Mouse (Mus musculus) midbrain, embryonic 16.5 days (tissue): Measurements from ENCODE around the gene Cd4. TPM values are rescaled to one million over a fixed set of nuclear protein-coding genes. Genes with fewer than 3 reads are reported as not detected.

ENCODE experiments used
- ATAC-seq: fragments of 200-750 bp; cut with Nextera tagmentation; 2 replicates; pipeline ENCODE4 v1.8.0; 2017; ENCODE audit warnings: moderate TSS enrichment
- H3K27ac ChIP-seq: fragments of 300-500 bp; sonication (generic); 2 replicates; pipeline ENCODE4 v1.5.1; 2014; ENCODE audit warnings: mild to moderate bottlenecking, low read length, mixed read lengths
- H3K27me3 ChIP-seq: fragments of 300-500 bp; sonication (generic); 2 replicates; pipeline ENCODE4 v1.6.1; 2014; ENCODE audit warnings: low read depth, low read length, mixed read lengths; ENCODE audit not compliant: control insufficient read depth, insufficient read depth
- H3K36me3 ChIP-seq: fragments of 300-500 bp; sonication (generic); 2 replicates; pipeline ENCODE4 v1.6.1; 2014; ENCODE audit warnings: mild to moderate bottlenecking, low read length, moderate library complexity, mixed read lengths; ENCODE audit not compliant: control insufficient read depth, insufficient read depth
- H3K4me1 ChIP-seq: fragments of 300-500 bp; sonication (generic); 2 replicates; pipeline ENCODE4 v1.6.1; 2014; ENCODE audit warnings: mild to moderate bottlenecking, low read length, mixed read lengths; ENCODE audit not compliant: control insufficient read depth, insufficient read depth
- H3K4me2 ChIP-seq: fragments of 300-500 bp; sonication (generic); 2 replicates; pipeline ENCODE4 v1.6.1; 2014; ENCODE audit warnings: mild to moderate bottlenecking, low read length, mixed read lengths
- H3K4me3 ChIP-seq: fragments of 300-500 bp; sonication (generic); 2 replicates; pipeline ENCODE4 v1.5.1; 2014; ENCODE audit warnings: low read depth, mild to moderate bottlenecking, low read length, moderate library complexity, mixed read lengths
- H3K9ac ChIP-seq: fragments of 300-500 bp; sonication (generic); 2 replicates; pipeline ENCODE4 v1.6.1; 2014; ENCODE audit warnings: low read depth, low read length, mixed read lengths
- H3K9me3 ChIP-seq: fragments of 300-500 bp; sonication (generic); replicated peaks from 2 replicates; pipeline ENCODE4 v1.6.1; 2014; ENCODE audit warnings: mild to moderate bottlenecking, low read length, mixed read lengths; ENCODE audit not compliant: control insufficient read depth, poor library complexity, severe bottlenecking
- WGBS: fragments of 180-500 bp; shearing (Covaris S2); extraction: QIAGEN DNeasy Blood & Tissue Kit; methylation state at CpG from one replicate; pipeline ENCODE4 v1.1.7; 2014; 5-methylcytosine and 5-hydroxymethylcytosine counted together
- polyA plus RNA-seq: library from polyadenylated mRNA; unstranded; fragments of >200 nt; fragmentation: Nextera tagmentation; extraction: Ambion mirVana; gene quantifications from 2 replicates; pipeline ENCODE4 v1.2.1, GENCODE M21; 2015

Gene Cd4
- polyA plus RNA-seq, 1 experiment from 2014 or later: 0.11 TPM

GRCm38 (mm10) chr6:124866560-124866959 lies 21.5 kb downstream of the Cd4 start:
- 49% methylated on average over 6 of the region's 7 CpGs for WGBS
- Histone ChIP-seq H3K27me3 (no peaks in the 10 kb centered on the region), H3K4me3 (no peak overlapping the region), H3K9ac (peak overlapping the region; percentile 20; the same call in 1 of the 2 replicates), H3K27ac (no peak overlapping the region), H3K36me3 (no peaks in the 10 kb centered on the region), H3K9me3 (no peaks in the 10 kb centered on the region), H3K4me1 (peaks cover 26% of the 10 kb centered on the region), H3K4me2 (no peak overlapping the region)
- no peak for ATAC-seq

GRCm38 (mm10) chr6:124865766-124866362 lies 22.2 kb downstream of the Cd4 start:
- Histone ChIP-seq H3K27ac (no peak overlapping the region), H3K9me3 (no peaks in the 10 kb centered on the region), H3K9ac (peak overlapping the region; percentile 6), H3K27me3 (no peaks in the 10 kb centered on the region), H3K4me3 (no peak overlapping the region), H3K4me1 (peaks cover 33% of the 10 kb centered on the region), H3K36me3 (peaks cover 3% of the 10 kb centered on the region; the same call in 1 of the 2 replicates), H3K4me2 (no peak overlapping the region)
- no peak for ATAC-seq
- whole genome bisulfite sequencing: 51% methylated on average over 18 of the region's 18 CpGs

- Histone ChIP-seq H3K9ac (peak within 1 kb of the TSS; percentile 94), H3K27ac (peak within 1 kb of the TSS; percentile 97), H3K27me3 (no peaks in the 10 kb centered on the region), H3K36me3 (peaks cover 5% of the 10 kb centered on the region; the same call in 1 of the 2 replicates), H3K4me2 (peak within 1 kb of the TSS; percentile 72), H3K4me3 (peak within 1 kb of the TSS; percentile 68), H3K9me3 (no peaks in the 10 kb centered on the region), H3K4me1 (peaks cover 48% of the 10 kb centered on the region)
- ATAC-seq: peak; percentile 70
- WGBS: under 1% methylated on average over 33 of the region's 43 CpGs
Measured at GRCm38 (mm10) chr6:124863658-124864298, 24.2 kb downstream of the Cd4 start, which contains the start of gene Gpr162. Gene Gpr162, minus strand, starts transcription at chr6:124863983.

DNA sequence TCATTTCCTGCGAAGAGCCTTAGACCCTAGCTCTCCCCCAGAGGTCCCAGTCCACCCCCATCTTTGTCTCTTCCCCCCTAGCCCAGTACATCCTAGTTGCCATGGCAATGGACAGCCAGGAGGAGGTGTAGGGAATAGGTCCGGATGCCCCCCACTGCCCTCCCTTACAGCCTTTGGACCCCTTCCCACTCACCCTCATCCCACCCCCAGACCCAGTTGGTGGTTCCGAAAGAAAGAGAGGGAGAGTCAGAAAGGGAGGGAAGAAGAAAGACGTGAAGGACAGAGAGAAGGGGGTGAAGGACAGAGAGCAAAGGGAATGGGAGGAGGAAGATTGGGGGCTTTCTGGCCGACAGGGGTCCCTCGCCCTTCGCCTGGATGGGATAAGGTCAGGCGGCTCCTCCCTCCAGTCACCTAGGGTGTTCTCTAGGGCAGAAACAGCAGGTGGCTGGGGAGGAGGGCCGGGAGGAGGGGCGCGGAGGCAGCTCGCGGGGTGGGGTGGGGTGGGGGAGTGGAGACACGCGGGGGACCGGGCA lies 24.8 kb downstream of the Cd4 start:
- H3K27me3 ChIP-seq: no peaks in the 10 kb centered on the region
- WGBS: 0% methylated on average over 11 of the region's 16 CpGs
- peak overlapping the region; percentile 72 for H3K4me2 ChIP-seq
- peaks cover 5% of the 10 kb centered on the region; the same call in 1 of the 2 replicates for H3K36me3 ChIP-seq
- peak overlapping the region; percentile 94 for H3K9ac ChIP-seq
- ATAC-seq: peak; percentile 25
- peak overlapping the region; percentile 68 for H3K4me3 ChIP-seq
- peak overlapping the region; percentile 97 for H3K27ac ChIP-seq
- H3K9me3 ChIP-seq: no peaks in the 10 kb centered on the region
- H3K4me1 ChIP-seq: peaks cover 53% of the 10 kb centered on the region

GRCm38 (mm10) chr6:124862406-124863124 lies 25.5 kb downstream of the Cd4 start:
- Histone ChIP-seq H3K4me2 (peak overlapping the region; percentile 72), H3K9ac (peak overlapping the region; percentile 94), H3K9me3 (no peaks in the 10 kb centered on the region), H3K4me3 (peak overlapping the region; percentile 68), H3K27me3 (no peaks in the 10 kb centered on the region), H3K36me3 (peaks cover 5% of the 10 kb centered on the region; the same call in 1 of the 2 replicates), H3K27ac (peak overlapping the region; percentile 97), H3K4me1 (peaks cover 59% of the 10 kb centered on the region)
- WGBS: 13% methylated on average over 8 of the region's 8 CpGs
- ATAC-seq: peak; percentile 2; the same call in 1 of the 2 replicates

GRCm38 (mm10) chr6:124861802-124862201 lies 26.2 kb downstream of the Cd4 start:
- Histone ChIP-seq H3K4me2 (peak overlapping the region; percentile 72), H3K4me1 (peaks cover 59% of the 10 kb centered on the region), H3K27me3 (no peaks in the 10 kb centered on the region), H3K9ac (peak overlapping the region; percentile 94), H3K36me3 (peaks cover 5% of the 10 kb centered on the region; the same call in 1 of the 2 replicates), H3K27ac (peak overlapping the region; percentile 97), H3K4me3 (peak overlapping the region; percentile 68), H3K9me3 (no peaks in the 10 kb centered on the region)
- ATAC-seq: no peak
- WGBS: 29% methylated on average over 3 of the region's 3 CpGs

DNA sequence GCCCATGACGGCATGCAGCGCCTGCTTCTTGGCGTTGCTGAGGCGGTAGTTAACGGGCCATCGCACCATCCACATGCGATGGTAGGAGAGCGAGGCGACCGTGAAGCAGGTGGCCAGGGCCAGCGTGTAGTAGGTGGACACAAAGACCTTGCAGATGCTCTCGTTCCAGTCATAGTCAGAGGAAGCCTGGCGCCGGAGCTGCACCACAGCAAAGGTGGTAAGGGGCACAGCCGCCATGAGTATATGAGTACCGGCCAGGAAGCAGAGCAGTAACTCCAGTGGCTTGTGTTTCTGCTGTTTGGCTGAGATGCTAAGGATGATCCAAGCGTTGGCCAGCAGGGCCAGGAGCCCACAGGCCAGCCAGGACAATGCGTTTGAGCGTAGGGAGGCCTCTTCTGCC lies 26.8 kb downstream of the Cd4 start:
- H3K27me3 ChIP-seq: no peaks in the 10 kb centered on the region
- H3K36me3 ChIP-seq: peaks cover 5% of the 10 kb centered on the region; the same call in 1 of the 2 replicates
- WGBS: 81% methylated on average over 19 of the region's 19 CpGs
- H3K27ac ChIP-seq: peak overlapping the region; percentile 97
- no peak for ATAC-seq
- H3K9me3 ChIP-seq: no peaks in the 10 kb centered on the region
- H3K4me3 ChIP-seq: peak overlapping the region; percentile 68
- H3K4me1 ChIP-seq: peaks cover 59% of the 10 kb centered on the region
- peak overlapping the region; percentile 72 for H3K4me2 ChIP-seq
- H3K9ac ChIP-seq: peak overlapping the region; percentile 94; the same call in 1 of the 2 replicates

DNA sequence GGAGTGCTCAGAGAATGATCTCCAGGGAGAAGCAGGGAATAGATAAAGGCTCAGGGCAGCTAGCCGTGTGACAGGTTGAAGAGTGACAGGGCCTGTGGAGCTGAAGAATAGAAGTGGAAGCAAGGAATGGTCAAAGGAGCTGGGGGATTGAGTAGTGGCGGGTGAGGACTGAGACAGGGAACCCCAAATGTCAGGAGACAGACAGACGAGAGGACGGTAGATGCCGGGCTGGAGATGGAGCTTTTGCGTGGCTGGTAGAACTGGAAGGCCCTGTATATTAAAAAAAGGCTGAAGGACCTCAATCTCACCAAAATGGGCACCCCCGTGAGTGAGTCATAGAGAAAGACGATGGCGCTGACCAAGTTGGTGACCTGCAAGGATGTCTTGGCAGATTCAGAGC lies 27.5 kb downstream of the Cd4 start:
- H3K36me3 ChIP-seq: peaks cover 5% of the 10 kb centered on the region; the same call in 1 of the 2 replicates
- WGBS: 64% methylated on average over 9 of the region's 9 CpGs
- H3K4me1 ChIP-seq: peaks cover 63% of the 10 kb centered on the region
- no peak overlapping the region for H3K4me3 ChIP-seq
- peak overlapping the region; percentile 72 for H3K4me2 ChIP-seq
- H3K9ac ChIP-seq: peak overlapping the region; percentile 50
- ATAC-seq: no peak
- H3K9me3 ChIP-seq: no peaks in the 10 kb centered on the region
- peak overlapping the region; percentile 73 for H3K27ac ChIP-seq
- no peaks in the 10 kb centered on the region for H3K27me3 ChIP-seq
